Mouse (Mus musculus): ENCODE data around the gene Frmpd3. TPM values are rescaled to one million over a fixed set of nuclear protein-coding genes. Genes with fewer than 3 reads are reported as not detected.

Gene Frmpd3
- polyA plus RNA-seq, 1 experiment from 2014 or later = not detected

GRCm38 (mm10) chrX:140432786-140433185 is 90.7 kb downstream of the Frmpd3 start:
- Histone ChIP-seq H3K4me2 (ENCODE audit: low read depth, low read length) (no peak overlapping the region), H3K27me3 (replicated peaks; ENCODE audit: control insufficient read depth, insufficient read depth, low read length) (peaks cover 5% of the 10 kb centered on the region; the same call in 1 of the 2 replicates), H3K9me3 (ENCODE audit: control insufficient read depth, low read length) (no peaks in the 10 kb centered on the region), H3K36me3 (ENCODE audit: control insufficient read depth, insufficient read depth, low read length) (no peaks in the 10 kb centered on the region), H3K9ac (ENCODE audit: low read depth, low read length) (no peak overlapping the region), H3K27ac (ENCODE audit: low read length) (no peak overlapping the region), H3K4me1 (ENCODE audit: control insufficient read depth, insufficient read depth, low read length) (no peaks in the 10 kb centered on the region), H3K4me3 (ENCODE audit: low read length) (no peak overlapping the region)
- ATAC-seq = no peak
- WGBS = 89% methylated on average over 11 of the region's 11 CpGs

- H3K36me3 ChIP-seq (ENCODE audit: control insufficient read depth, insufficient read depth, low read length) = no peaks in the 10 kb centered on the region
- H3K27me3 ChIP-seq (replicated peaks; ENCODE audit: control insufficient read depth, insufficient read depth, low read length) = 0 out of 2 replicates have a peak, but pooled peaks cover 9% of the 10 kb centered on the region
- H3K4me1 ChIP-seq (ENCODE audit: control insufficient read depth, insufficient read depth, low read length) = no peaks in the 10 kb centered on the region
- H3K9ac ChIP-seq (ENCODE audit: low read depth, low read length) = no peak overlapping the region
- H3K27ac ChIP-seq (ENCODE audit: low read length) = no peak overlapping the region
- H3K9me3 ChIP-seq (ENCODE audit: control insufficient read depth, low read length) = no peaks in the 10 kb centered on the region
- no peak overlapping the region for H3K4me3 ChIP-seq (ENCODE audit: low read length)
- no peak for ATAC-seq
- H3K4me2 ChIP-seq (ENCODE audit: low read depth, low read length) = no peak overlapping the region
Measured at GRCm38 (mm10) chrX:140437906-140438305, 95.8 kb downstream of the Frmpd3 start.

GRCm38 (mm10) chrX:140445551-140445950 is 103.5 kb downstream of the Frmpd3 start:
- no peaks in the 10 kb centered on the region for H3K9me3 ChIP-seq (ENCODE audit: control insufficient read depth, low read length)
- no peak overlapping the region for H3K27ac ChIP-seq (ENCODE audit: low read length)
- H3K4me2 ChIP-seq (ENCODE audit: low read depth, low read length) = no peak overlapping the region
- H3K4me1 ChIP-seq (ENCODE audit: control insufficient read depth, insufficient read depth, low read length) = no peaks in the 10 kb centered on the region
- no peak overlapping the region for H3K9ac ChIP-seq (ENCODE audit: low read depth, low read length)
- H3K27me3 ChIP-seq (replicated peaks; ENCODE audit: control insufficient read depth, insufficient read depth, low read length) = no peaks in the 10 kb centered on the region
- no peak for ATAC-seq
- no peaks in the 10 kb centered on the region for H3K36me3 ChIP-seq (ENCODE audit: control insufficient read depth, insufficient read depth, low read length)
- H3K4me3 ChIP-seq (ENCODE audit: low read length) = no peak overlapping the region
- 76% methylated on average over 13 of the region's 13 CpGs for WGBS

GRCm38 (mm10) chrX:140450071-140450470 is 108.0 kb downstream of the Frmpd3 start:
- no peak overlapping the region for H3K4me3 ChIP-seq (ENCODE audit: low read length)
- H3K9ac ChIP-seq (ENCODE audit: low read depth, low read length) = no peak overlapping the region
- no peak overlapping the region for H3K4me2 ChIP-seq (ENCODE audit: low read depth, low read length)
- peak; percentile 44; the same call in 1 of the 2 replicates for ATAC-seq
- no peaks in the 10 kb centered on the region for H3K4me1 ChIP-seq (ENCODE audit: control insufficient read depth, insufficient read depth, low read length)
- no peak overlapping the region for H3K27ac ChIP-seq (ENCODE audit: low read length)
- no peaks in the 10 kb centered on the region for H3K36me3 ChIP-seq (ENCODE audit: control insufficient read depth, insufficient read depth, low read length)
- H3K27me3 ChIP-seq (replicated peaks; ENCODE audit: control insufficient read depth, insufficient read depth, low read length) = no peaks in the 10 kb centered on the region
- H3K9me3 ChIP-seq (ENCODE audit: control insufficient read depth, low read length) = no peaks in the 10 kb centered on the region
- WGBS = 58% methylated on average over 3 of the region's 3 CpGs

- Histone ChIP-seq H3K36me3 (ENCODE audit: control insufficient read depth, insufficient read depth, low read length) (no peaks in the 10 kb centered on the region), H3K4me2 (ENCODE audit: low read depth, low read length) (peak within 1 kb of the TSS; percentile 68), H3K27ac (ENCODE audit: low read length) (no peak within 1 kb of the TSS), H3K27me3 (replicated peaks; ENCODE audit: control insufficient read depth, insufficient read depth, low read length) (peaks cover 10% of the 10 kb centered on the region; the same call in 1 of the 2 replicates), H3K4me1 (ENCODE audit: control insufficient read depth, insufficient read depth, low read length) (no peaks in the 10 kb centered on the region), H3K9me3 (ENCODE audit: control insufficient read depth, low read length) (no peaks in the 10 kb centered on the region), H3K9ac (ENCODE audit: low read depth, low read length) (peak within 1 kb of the TSS; percentile 61), H3K4me3 (ENCODE audit: low read length) (peak within 1 kb of the TSS; percentile 59)
- peak; percentile 96 for ATAC-seq
- 16% methylated on average over 26 of the region's 26 CpGs for WGBS
Measured at GRCm38 (mm10) chrX:140456279-140456731, 114.2 kb downstream of the Frmpd3 start, which contains the start of gene Prps1. Gene Prps1, plus strand, starts transcription at chrX:140456613.

- Histone ChIP-seq H3K4me3 (ENCODE audit: low read length) (peak overlapping the region; percentile 59), H3K9ac (ENCODE audit: low read depth, low read length) (peak overlapping the region; percentile 61), H3K36me3 (ENCODE audit: control insufficient read depth, insufficient read depth, low read length) (no peaks in the 10 kb centered on the region), H3K9me3 (ENCODE audit: control insufficient read depth, low read length) (no peaks in the 10 kb centered on the region), H3K4me1 (ENCODE audit: control insufficient read depth, insufficient read depth, low read length) (no peaks in the 10 kb centered on the region), H3K4me2 (ENCODE audit: low read depth, low read length) (peak overlapping the region; percentile 68), H3K27me3 (replicated peaks; ENCODE audit: control insufficient read depth, insufficient read depth, low read length) (peaks cover 10% of the 10 kb centered on the region; the same call in 1 of the 2 replicates), H3K27ac (ENCODE audit: low read length) (no peak overlapping the region)
- peak; percentile 72 for ATAC-seq
- WGBS = 21% methylated on average over 39 of the region's 39 CpGs
Measured at GRCm38 (mm10) chrX:140456751-140457491, 114.9 kb downstream of the Frmpd3 start.

GRCm38 (mm10) chrX:140457502-140457901 is 115.4 kb downstream of the Frmpd3 start:
- Histone ChIP-seq H3K9ac (ENCODE audit: low read depth, low read length) (0 out of 2 replicates have a peak overlapping the region, but pooled peaks have one; percentile 61), H3K4me3 (ENCODE audit: low read length) (peak overlapping the region; percentile 59)

GRCm38 (mm10) chrX:140478231-140478630 is 136.2 kb downstream of the Frmpd3 start:
- no peaks in the 10 kb centered on the region for H3K4me1 ChIP-seq (ENCODE audit: control insufficient read depth, insufficient read depth, low read length)
- H3K27ac ChIP-seq (ENCODE audit: low read length) = no peak overlapping the region
- WGBS = 88% methylated on average over 6 of the region's 6 CpGs
- H3K4me3 ChIP-seq (ENCODE audit: low read length) = no peak overlapping the region
- no peak overlapping the region for H3K9ac ChIP-seq (ENCODE audit: low read depth, low read length)
- H3K9me3 ChIP-seq (ENCODE audit: control insufficient read depth, low read length) = no peaks in the 10 kb centered on the region
- ATAC-seq = no peak
- no peak overlapping the region for H3K4me2 ChIP-seq (ENCODE audit: low read depth, low read length)
- H3K27me3 ChIP-seq (replicated peaks; ENCODE audit: control insufficient read depth, insufficient read depth, low read length) = no peaks in the 10 kb centered on the region
- H3K36me3 ChIP-seq (ENCODE audit: control insufficient read depth, insufficient read depth, low read length) = no peaks in the 10 kb centered on the region

More at GRCm38 (mm10) chrX:140457502-140457901, 115.4 kb downstream of the Frmpd3 start:
- H3K27me3 ChIP-seq (replicated peaks; ENCODE audit: control insufficient read depth, insufficient read depth, low read length) = peaks cover 10% of the 10 kb centered on the region; the same call in 1 of the 2 replicates
- no peak for ATAC-seq
- no peaks in the 10 kb centered on the region for H3K36me3 ChIP-seq (ENCODE audit: control insufficient read depth, insufficient read depth, low read length)
- H3K4me2 ChIP-seq (ENCODE audit: low read depth, low read length) = peak overlapping the region; percentile 68
- H3K9me3 ChIP-seq (ENCODE audit: control insufficient read depth, low read length) = no peaks in the 10 kb centered on the region
- H3K27ac ChIP-seq (ENCODE audit: low read length) = no peak overlapping the region
- 19% methylated on average over 12 of the region's 12 CpGs for WGBS
- H3K4me1 ChIP-seq (ENCODE audit: control insufficient read depth, insufficient read depth, low read length) = no peaks in the 10 kb centered on the region

GRCm38 (mm10) chrX:140479171-140479570 is 137.1 kb downstream of the Frmpd3 start:
- WGBS = 59% methylated on average over 5 of the region's 5 CpGs
- H3K9me3 ChIP-seq (ENCODE audit: control insufficient read depth, low read length) = no peaks in the 10 kb centered on the region
- H3K4me3 ChIP-seq (ENCODE audit: low read length) = no peak overlapping the region
- no peaks in the 10 kb centered on the region for H3K36me3 ChIP-seq (ENCODE audit: control insufficient read depth, insufficient read depth, low read length)
- no peak for ATAC-seq
- H3K4me2 ChIP-seq (ENCODE audit: low read depth, low read length) = no peak overlapping the region
- H3K27ac ChIP-seq (ENCODE audit: low read length) = no peak overlapping the region
- no peaks in the 10 kb centered on the region for H3K4me1 ChIP-seq (ENCODE audit: control insufficient read depth, insufficient read depth, low read length)
- H3K27me3 ChIP-seq (replicated peaks; ENCODE audit: control insufficient read depth, insufficient read depth, low read length) = no peaks in the 10 kb centered on the region
- no peak overlapping the region for H3K9ac ChIP-seq (ENCODE audit: low read depth, low read length)
